Mouse (Mus musculus): Measurements from ENCODE around the gene Gm3045. TPM values are rescaled to one million over a fixed set of nuclear protein-coding genes. Genes with fewer than 3 reads are reported as not detected.

Gm3045 gene
- polyA plus RNA-seq, 1 experiment from 2014 or later: not detected

GRCm38 (mm10) chr13:56476790-56477189 lies 50.4 kb downstream of the Gm3045 start:
- H3K36me3 ChIP-seq: no peaks in the 10 kb centered on the region
- H3K4me1 ChIP-seq: peaks cover 12% of the 10 kb centered on the region; the same call in 1 of the 2 replicates
- H3K27ac ChIP-seq: no peak overlapping the region
- H3K9me3 ChIP-seq: no peaks in the 10 kb centered on the region
- peaks cover 4% of the 10 kb centered on the region; the same call in 1 of the 2 replicates for H3K27me3 ChIP-seq (ENCODE audit: insufficient read depth, poor library complexity, severe bottlenecking)
- H3K4me3 ChIP-seq: no peak overlapping the region
- WGBS: 71% methylated on average over 5 of the region's 5 CpGs
- no peak for DNase-seq (ENCODE audit: low spot score)

DNA sequence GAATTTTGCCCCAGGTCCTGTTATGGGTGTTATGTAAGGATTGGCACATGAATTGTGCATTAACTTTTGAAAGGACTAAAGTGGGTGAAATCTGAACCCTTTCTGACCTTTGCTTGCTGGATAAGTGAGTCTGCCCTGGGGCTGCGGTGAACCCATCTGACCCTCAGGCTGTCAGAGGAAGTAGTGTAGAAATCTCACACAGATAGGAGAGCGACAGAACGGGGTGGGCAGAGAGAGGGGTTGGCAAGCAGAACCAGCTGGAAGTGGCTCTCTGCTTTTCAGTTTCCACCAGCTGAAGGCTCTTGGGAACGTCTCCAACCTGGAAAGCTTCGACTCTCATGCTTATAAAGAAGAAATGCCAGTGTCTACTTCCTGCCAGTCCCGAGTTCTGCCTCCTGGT lies 50.9 kb downstream of the Gm3045 start:
- DNase-seq (ENCODE audit: low spot score): no peak
- H3K9me3 ChIP-seq: no peaks in the 10 kb centered on the region
- no peak overlapping the region for H3K27ac ChIP-seq
- H3K4me3 ChIP-seq: no peak overlapping the region
- peaks cover 12% of the 10 kb centered on the region; the same call in 1 of the 2 replicates for H3K4me1 ChIP-seq
- peaks cover 4% of the 10 kb centered on the region; the same call in 1 of the 2 replicates for H3K27me3 ChIP-seq (ENCODE audit: insufficient read depth, poor library complexity, severe bottlenecking)
- 30% methylated on average over 6 of the region's 6 CpGs for WGBS
- H3K36me3 ChIP-seq: no peaks in the 10 kb centered on the region

DNA sequence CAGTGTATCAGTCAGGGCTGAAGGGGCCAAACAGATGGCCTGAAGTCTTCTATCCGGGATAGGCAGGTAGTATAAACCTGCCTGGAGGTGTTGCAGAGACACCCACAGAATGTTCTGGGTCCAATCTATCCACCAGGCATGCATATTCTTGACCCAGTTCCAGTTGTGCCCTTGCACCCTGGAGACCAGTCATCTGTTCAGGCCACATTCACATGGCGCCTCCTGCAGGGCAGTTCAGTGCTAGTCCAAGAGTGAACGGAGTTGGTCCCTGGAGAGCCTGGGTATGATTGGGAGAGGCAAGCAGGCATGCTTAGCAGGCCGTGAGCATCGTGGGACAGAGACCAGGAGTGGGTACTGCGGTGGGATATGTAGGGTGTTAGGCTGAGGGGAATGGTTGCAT lies 51.6 kb downstream of the Gm3045 start:
- H3K27ac ChIP-seq: no peak overlapping the region
- peaks cover 4% of the 10 kb centered on the region; the same call in 1 of the 2 replicates for H3K27me3 ChIP-seq (ENCODE audit: insufficient read depth, poor library complexity, severe bottlenecking)
- no peaks in the 10 kb centered on the region for H3K9me3 ChIP-seq
- no peak for DNase-seq (ENCODE audit: low spot score)
- H3K4me1 ChIP-seq: peaks cover 12% of the 10 kb centered on the region; the same call in 1 of the 2 replicates
- 74% methylated on average over 6 of the region's 6 CpGs for WGBS
- no peaks in the 10 kb centered on the region for H3K36me3 ChIP-seq
- no peak overlapping the region for H3K4me3 ChIP-seq

DNA sequence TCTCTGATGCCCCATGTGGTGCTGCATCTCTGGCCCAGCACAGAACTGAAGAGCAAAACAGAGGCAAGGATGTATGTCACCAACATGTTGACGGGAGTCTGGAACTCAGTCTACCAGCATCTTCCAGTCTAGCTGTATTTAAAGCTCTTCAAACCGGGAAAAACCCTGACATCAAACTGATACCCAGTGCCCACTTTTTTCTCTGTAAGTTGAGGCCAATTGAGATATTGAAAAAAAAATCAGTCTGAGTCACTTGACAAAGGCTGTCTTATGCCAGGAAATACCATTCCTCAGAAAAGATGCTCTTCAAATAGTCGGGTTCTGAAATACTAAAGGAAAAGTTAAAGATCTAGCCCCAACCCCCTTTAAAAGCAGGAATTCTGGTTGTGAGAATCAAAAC lies 55.8 kb downstream of the Gm3045 start, which contains the start of gene Il9:
TSS of gene Il9 (minus strand) at position 101 of the 400 bp plus-strand sequence.
- Histone ChIP-seq H3K4me1 (peaks cover 7% of the 10 kb centered on the region; the same call in 1 of the 2 replicates), H3K27ac (no peak within 1 kb of the TSS)

More for the DNA sequence above, 55.8 kb downstream of the Gm3045 start, which contains the start of gene Il9:
- no peaks in the 10 kb centered on the region for H3K36me3 ChIP-seq
- H3K27me3 ChIP-seq (ENCODE audit: insufficient read depth, poor library complexity, severe bottlenecking): no peaks in the 10 kb centered on the region
- WGBS: 66% methylated on average over 3 of the region's 3 CpGs
- no peaks in the 10 kb centered on the region for H3K9me3 ChIP-seq
- no peak within 1 kb of the TSS for H3K4me3 ChIP-seq
- no peak for DNase-seq (ENCODE audit: low spot score)

Other genes starting within 250 kb of the Gm3045 start
- gene Tifab, start 247.7 kb upstream of the Gm3045 start, polyA plus RNA-seq (2016; fragmentation: Nextera tagmentation; extraction: Ambion mirVana): 0.31 and 1.0 TPM in 2 replicates
- gene Neurog1, start 174.4 kb upstream of the Gm3045 start, polyA plus RNA-seq (2016; fragmentation: Nextera tagmentation; extraction: Ambion mirVana): 0.09 and 0.20 TPM in 2 replicates
- gene Cxcl14, start 130.0 kb upstream of the Gm3045 start, polyA plus RNA-seq (2016; fragmentation: Nextera tagmentation; extraction: Ambion mirVana): 1.6 and 8.6 TPM in 2 replicates
- 0.05 TPM in 1 of 2 replicates, not detected in the other for gene Slc25a48, start 11.8 kb downstream of the Gm3045 start, polyA plus RNA-seq (2016; fragmentation: Nextera tagmentation; extraction: Ambion mirVana)
- gene Il9, start 55.7 kb downstream of the Gm3045 start, polyA plus RNA-seq (2016; fragmentation: Nextera tagmentation; extraction: Ambion mirVana): not detected in 2 replicates
- gene Fbxl21, start 95.9 kb downstream of the Gm3045 start, polyA plus RNA-seq (2016; fragmentation: Nextera tagmentation; extraction: Ambion mirVana): 1.1 TPM in 2 replicates
- 0.41 and 8.8 TPM in 2 replicates for gene Lect2, start 121.9 kb downstream of the Gm3045 start, polyA plus RNA-seq (2016; fragmentation: Nextera tagmentation; extraction: Ambion mirVana)
- 50.4 and 66.2 TPM in 2 replicates for gene Tgfbi, start 182.9 kb downstream of the Gm3045 start, polyA plus RNA-seq (2016; fragmentation: Nextera tagmentation; extraction: Ambion mirVana)